8 mouse cellular contexts compared by ENCODE assay signal in the genomic region with DNA sequence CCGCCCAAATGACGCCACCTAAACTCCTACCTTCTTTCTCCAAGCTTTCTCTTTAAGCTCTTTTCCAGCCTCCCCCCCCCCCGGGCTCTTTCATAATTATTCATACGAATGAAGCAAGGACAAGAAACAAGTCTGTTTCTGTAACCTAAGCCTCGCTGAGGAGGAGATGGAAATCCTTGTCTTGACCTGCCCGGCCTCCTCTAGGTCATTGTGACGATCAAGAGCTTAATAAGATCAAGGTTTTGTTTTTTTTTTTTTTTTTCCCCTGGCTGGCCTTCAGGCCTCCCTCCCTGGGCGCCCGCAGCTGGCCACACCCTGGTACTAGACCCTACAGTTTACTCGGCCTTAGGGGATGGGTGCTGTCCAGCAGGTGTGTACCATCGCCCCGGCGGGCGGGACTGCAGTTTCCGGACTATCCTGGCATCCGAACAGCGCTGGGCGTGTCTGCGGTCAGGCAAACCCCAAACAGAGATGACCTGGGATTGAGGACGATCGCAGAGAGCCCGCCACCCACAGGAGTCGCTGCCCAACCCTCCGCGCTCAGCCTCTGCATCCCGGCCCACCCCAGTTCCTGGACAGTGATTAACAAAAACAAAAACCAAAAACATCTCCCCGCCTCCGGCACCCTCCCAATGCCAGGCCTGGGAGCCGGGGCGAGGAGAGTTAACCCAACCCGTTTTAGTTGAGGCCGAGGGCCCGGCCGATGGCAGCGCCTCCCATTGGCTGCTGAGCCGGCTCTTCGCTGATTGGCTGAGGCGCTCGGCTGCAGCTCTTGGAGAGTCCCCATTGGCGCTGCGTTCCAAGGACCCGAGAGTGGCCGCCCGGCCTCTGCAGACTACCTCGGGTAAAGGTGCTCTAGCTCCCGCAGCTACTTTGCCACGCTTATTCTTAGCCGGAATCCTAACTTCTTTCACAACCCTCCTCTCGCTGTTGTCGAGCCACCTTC. TPM values are rescaled to one million over a fixed set of nuclear protein-coding genes. Genes with fewer than 3 reads are reported as not detected.
DNase-seq lines count a peak whose midpoint lies in the region; ATAC-seq lines count a peak whose summit lies in the region.

Gene Slc25a35 (plus strand): TSS at position 795 of the 946 bp plus-strand sequence.

- peak within 1 kb of the TSS; percentile 48 for H3K4me3 ChIP-seq in intestine, embryonic 14.5 days (ENCODE audit: low read depth, low read length)

- WGBS in intestine, embryonic 14.5 days: under 1% methylated on average over 50 of the region's 50 CpGs

- intact Hi-C loops in left cerebral cortex, postnatal 14 days (cut with DNase I): loop anchor here (5.0 kb wide), 1 partner anchor 65 kb away; the partner anchor contains the start of gene Rpl26

- peak within 1 kb of the TSS; percentile 93 for H3K4me2 ChIP-seq in intestine, embryonic 14.5 days (ENCODE audit: low read length)

- ATAC-seq in intestine, embryonic 14.5 days (replicated peaks; ENCODE audit: low FRiP score, low TSS enrichment, low read depth): peak; percentile 94

- H3K36me3 ChIP-seq in intestine, embryonic 14.5 days (ENCODE audit: control insufficient read depth, insufficient read depth, low read length): no peaks in the 10 kb centered on the region

- no peaks in the 10 kb centered on the region for H3K9me3 ChIP-seq in intestine, embryonic 14.5 days (ENCODE audit: control insufficient read depth, low read length)

- peak; percentile 85 to 87 for DNase-seq in adrenal gland, adult 18-20 months (ENCODE audit: low spot score in 2 of 2)
- peak; percentile 96 for DNase-seq in embryo, embryonic 11 days
- DNase-seq in gastrocnemius, postnatal 25 days: peak; percentile 94
- peak; percentile 88 for DNase-seq in intestine, embryonic 14.5 days (ENCODE audit: low spot score)
- peak; percentile 91 to 92 for DNase-seq in left cerebral cortex, postnatal 14 days (ENCODE audit: low spot score in 2 of 2)
- peak; percentile 91 for DNase-seq in mesoderm, embryonic 11.5 days (ENCODE audit: low read depth, low spot score)
- peak; percentile 88 to 92 for DNase-seq in right cerebral cortex, postnatal 36 days (ENCODE audit: low spot score in 2 of 2)
- DNase-seq in yolk sac, embryonic 10.5 days (ENCODE audit: low spot score): peak; percentile 81

- no peaks in the 10 kb centered on the region for H3K27me3 ChIP-seq in intestine, embryonic 14.5 days (replicated peaks; ENCODE audit: control insufficient read depth, insufficient read depth, low read length)

- peak within 1 kb of the TSS; percentile 41 for H3K9ac ChIP-seq in intestine, embryonic 14.5 days (ENCODE audit: low read length)

- peaks cover 4% of the 10 kb centered on the region; the same call in 1 of the 2 replicates for H3K4me1 ChIP-seq in intestine, embryonic 14.5 days (replicated peaks; ENCODE audit: control insufficient read depth, insufficient read depth, low read length)

- no peak within 1 kb of the TSS for H3K27ac ChIP-seq in intestine, embryonic 14.5 days (ENCODE audit: low read depth)

RNA-seq across cellular contexts. Expression of gene Slc25a35, which starts in this region (rescaled TPM):
- 10 to 100 TPM; 30.6 to 55.5 TPM for total RNA-seq in adrenal gland, adult 18-20 months (2021)
- total RNA-seq in gastrocnemius, postnatal 25 days (2021): 1 to 10 TPM; 3.8 to 4.6 TPM
- 3.0 and 3.2 TPM in 2 replicates for polyA plus RNA-seq in intestine, embryonic 14.5 days (2014; fragmentation: Nextera tagmentation; extraction: Ambion mirVana)
- total RNA-seq in left cerebral cortex, postnatal 14 days (2021): 1 to 10 TPM; 4.8 to 5.4 TPM

Comparison
In these comparisons a context has a peak if more than half of its experiments do, and no peak if none do; other contexts are left out.
1. RNA of gene Slc25a35 (total RNA-seq): 30.6 to 55.5 TPM in adrenal gland, adult 18-20 months; 4.8 to 5.4 TPM in left cerebral cortex, postnatal 14 days and 3.8 to 4.6 TPM in gastrocnemius, postnatal 25 days; every median in the first group is over 4 times any median in the second.
2. Peak in every context shown above with its lines, with median percentiles within 50 percentile points of each other: DNase-seq.